Mouse (Mus musculus): ENCODE results near the gene Nudt7. TPM values are rescaled to one million over a fixed set of nuclear protein-coding genes. Genes with fewer than 3 reads are reported as not detected.

The Nudt7 gene
- polyA plus RNA-seq, 1 experiment = 12.3 TPM

- no peak overlapping the region for H3K4me3 ChIP-seq (replicated peaks; ENCODE audit: extremely low read depth, low read depth, low read length)
- TF ChIP-seq POLR2A (IDR thresholded peaks at IDR 0.05; ENCODE audit: borderline replicate concordance, extremely low read depth, low read depth, low read length) (no peak), CTCF (IDR thresholded peaks at IDR 0.05; ENCODE audit: insufficient read depth, low read length) (no peak)
- DNase-seq = no peak
- 69% methylated on average over 5 of the region's 5 CpGs for WGBS
- peaks cover 5% of the 10 kb centered on the region for H3K4me1 ChIP-seq (ENCODE audit: control insufficient read depth, insufficient read depth, low read length)
Measured at GRCm38 (mm10) chr8:114137181-114137580, 3.8 kb downstream of the Nudt7 start.

- Histone ChIP-seq H3K4me1 (ENCODE audit: control insufficient read depth, insufficient read depth, low read length) (peaks cover 5% of the 10 kb centered on the region), H3K4me3 (replicated peaks; ENCODE audit: extremely low read depth, low read depth, low read length) (no peak overlapping the region)
- 24% methylated on average over 2 of the region's 2 CpGs for WGBS
- TF ChIP-seq CTCF (IDR thresholded peaks at IDR 0.05; ENCODE audit: insufficient read depth, low read length) = no peak
- no peak for TF ChIP-seq POLR2A (IDR thresholded peaks at IDR 0.05; ENCODE audit: borderline replicate concordance, extremely low read depth, low read depth, low read length)
- DNase-seq = no peak
Measured at GRCm38 (mm10) chr8:114140437-114140836, 7.1 kb downstream of the Nudt7 start.

GRCm38 (mm10) chr8:114142199-114142598, 8.8 kb downstream of the Nudt7 start:
- no peak for DNase-seq
- peaks cover 5% of the 10 kb centered on the region for H3K4me1 ChIP-seq (ENCODE audit: control insufficient read depth, insufficient read depth, low read length)
- no peak overlapping the region for H3K4me3 ChIP-seq (replicated peaks; ENCODE audit: extremely low read depth, low read depth, low read length)
- no peak for TF ChIP-seq CTCF (IDR thresholded peaks at IDR 0.05; ENCODE audit: insufficient read depth, low read length)
- TF ChIP-seq POLR2A (IDR thresholded peaks at IDR 0.05; ENCODE audit: borderline replicate concordance, extremely low read depth, low read depth, low read length) = no peak

GRCm38 (mm10) chr8:114143645-114144290, 10.4 kb downstream of the Nudt7 start:
- WGBS = 78% methylated on average over 4 of the region's 4 CpGs
- no peak for DNase-seq
- Histone ChIP-seq H3K4me1 (ENCODE audit: control insufficient read depth, insufficient read depth, low read length) (peaks cover 5% of the 10 kb centered on the region), H3K4me3 (replicated peaks; ENCODE audit: extremely low read depth, low read depth, low read length) (no peak overlapping the region)
- TF ChIP-seq CTCF (IDR thresholded peaks at IDR 0.05; ENCODE audit: insufficient read depth, low read length) = no peak
- no peak for TF ChIP-seq POLR2A (IDR thresholded peaks at IDR 0.05; ENCODE audit: borderline replicate concordance, extremely low read depth, low read depth, low read length)

GRCm38 (mm10) chr8:114153311-114154045, 20.1 kb downstream of the Nudt7 start:
- no peak for DNase-seq
- TF ChIP-seq CTCF (IDR thresholded peaks at IDR 0.05; ENCODE audit: insufficient read depth, low read length) (no peak), POLR2A (IDR thresholded peaks at IDR 0.05; ENCODE audit: borderline replicate concordance, extremely low read depth, low read depth, low read length) (no peak)
- H3K4me3 ChIP-seq (replicated peaks; ENCODE audit: extremely low read depth, low read depth, low read length) = no peak overlapping the region
- H3K4me1 ChIP-seq (ENCODE audit: control insufficient read depth, insufficient read depth, low read length) = no peaks in the 10 kb centered on the region
- 73% methylated on average over 6 of the region's 6 CpGs for WGBS

GRCm38 (mm10) chr8:114158586-114158985, 25.2 kb downstream of the Nudt7 start:
- Histone ChIP-seq H3K4me1 (ENCODE audit: control insufficient read depth, insufficient read depth, low read length) (no peaks in the 10 kb centered on the region), H3K4me3 (replicated peaks; ENCODE audit: extremely low read depth, low read depth, low read length) (no peak overlapping the region)
- 54% methylated on average over 2 of the region's 2 CpGs for WGBS
- TF ChIP-seq CTCF (IDR thresholded peaks at IDR 0.05; ENCODE audit: insufficient read depth, low read length) = no peak
- no peak for TF ChIP-seq POLR2A (IDR thresholded peaks at IDR 0.05; ENCODE audit: borderline replicate concordance, extremely low read depth, low read depth, low read length)
- DNase-seq = no peak

GRCm38 (mm10) chr8:114159666-114160065, 26.3 kb downstream of the Nudt7 start:
- no peak for TF ChIP-seq POLR2A (IDR thresholded peaks at IDR 0.05; ENCODE audit: borderline replicate concordance, extremely low read depth, low read depth, low read length)
- TF ChIP-seq CTCF (IDR thresholded peaks at IDR 0.05; ENCODE audit: insufficient read depth, low read length) = no peak
- Histone ChIP-seq H3K4me3 (replicated peaks; ENCODE audit: extremely low read depth, low read depth, low read length) (no peak overlapping the region), H3K4me1 (ENCODE audit: control insufficient read depth, insufficient read depth, low read length) (no peaks in the 10 kb centered on the region)
- 77% methylated on average over 3 of the region's 3 CpGs for WGBS
- DNase-seq = no peak

- H3K4me1 ChIP-seq (ENCODE audit: control insufficient read depth, insufficient read depth, low read length) = no peaks in the 10 kb centered on the region
- TF ChIP-seq CTCF (IDR thresholded peaks at IDR 0.05; ENCODE audit: insufficient read depth, low read length) (no peak), POLR2A (IDR thresholded peaks at IDR 0.05; ENCODE audit: borderline replicate concordance, extremely low read depth, low read depth, low read length) (no peak)
- H3K4me3 ChIP-seq (replicated peaks; ENCODE audit: extremely low read depth, low read depth, low read length) = no peak overlapping the region
- no peak for DNase-seq
- 72% methylated on average over 3 of the region's 3 CpGs for WGBS
Measured at GRCm38 (mm10) chr8:114163871-114164270, 30.5 kb downstream of the Nudt7 start.

- no peaks in the 10 kb centered on the region for H3K4me1 ChIP-seq (ENCODE audit: control insufficient read depth, insufficient read depth, low read length)
- 68% methylated on average over 6 of the region's 6 CpGs for WGBS
Measured at GRCm38 (mm10) chr8:114164444-114165096, 31.2 kb downstream of the Nudt7 start.

More at GRCm38 (mm10) chr8:114164444-114165096, 31.2 kb downstream of the Nudt7 start:
- no peak for DNase-seq
- H3K4me3 ChIP-seq (replicated peaks; ENCODE audit: extremely low read depth, low read depth, low read length) = no peak overlapping the region
- TF ChIP-seq CTCF (IDR thresholded peaks at IDR 0.05; ENCODE audit: insufficient read depth, low read length) (no peak), POLR2A (IDR thresholded peaks at IDR 0.05; ENCODE audit: borderline replicate concordance, extremely low read depth, low read depth, low read length) (no peak)
